Mouse (Mus musculus) heart, embryonic 10.5 days (tissue): ENCODE results near the gene Pomgnt2. TPM values are rescaled to one million over a fixed set of nuclear protein-coding genes. Genes with fewer than 3 reads are reported as not detected.

Experiments
- DNase-seq: peaks from one replicate; pipeline ENCODE4 v3.0.0-alpha.2; 2017; ENCODE audit warnings: low spot score
- H3K27ac ChIP-seq: fragments of 300-500 bp; sonication (generic); 2 replicates; pipeline ENCODE4 v1.5.1; 2016; ENCODE audit warnings: mild to moderate bottlenecking
- H3K27me3 ChIP-seq: fragments of 300-500 bp; sonication (generic); 2 replicates; pipeline ENCODE4 v1.6.1; 2016; ENCODE audit warnings: mild to moderate bottlenecking; ENCODE audit not compliant: poor library complexity, insufficient read depth, severe bottlenecking
- H3K36me3 ChIP-seq: fragments of 300-500 bp; sonication (generic); 2 replicates; pipeline ENCODE4 v1.6.1; 2016; ENCODE audit warnings: mild to moderate bottlenecking, moderate library complexity
- H3K4me1 ChIP-seq: fragments of 300-500 bp; sonication (generic); 2 replicates; pipeline ENCODE4 v1.6.1; 2016; ENCODE audit warnings: mild to moderate bottlenecking
- H3K4me3 ChIP-seq: fragments of 300-500 bp; sonication (generic); 2 replicates; pipeline ENCODE4 v1.5.1; 2016; ENCODE audit warnings: mild to moderate bottlenecking, moderate library complexity
- H3K9me3 ChIP-seq: fragments of 300-500 bp; sonication (generic); 2 replicates; pipeline ENCODE4 v1.6.1; 2016; ENCODE audit warnings: mild to moderate bottlenecking, moderate library complexity
- WGBS: fragments of 180-500 bp; shearing (Covaris S2); methylation state at CpG from one replicate; pipeline ENCODE4 v1.1.7; 2016; 5-methylcytosine and 5-hydroxymethylcytosine counted together
- polyA plus RNA-seq: library from polyadenylated mRNA; unstranded; fragments of >200 nt; fragmentation: Nextera tagmentation; extraction: Ambion mirVana; gene quantifications from 2 replicates; pipeline ENCODE4 v1.2.1, GENCODE M21; 2016

Gene Pomgnt2
- polyA plus RNA-seq, 1 experiment from 2014 or later = 12.9 TPM

- Histone ChIP-seq H3K4me1 (peaks cover 15% of the 10 kb centered on the region), H3K9me3 (no peaks in the 10 kb centered on the region), H3K27ac (no peak overlapping the region), H3K27me3 (no peaks in the 10 kb centered on the region; the same call in 1 of the 2 replicates), H3K36me3 (no peaks in the 10 kb centered on the region), H3K4me3 (no peak overlapping the region)
- no peak for DNase-seq
- 43% methylated on average over 4 of the region's 4 CpGs for WGBS
Measured at GRCm38 (mm10) chr9:121948431-121948830, 48.5 kb downstream of the Pomgnt2 start.

- H3K4me3 ChIP-seq = no peak overlapping the region
- no peaks in the 10 kb centered on the region; the same call in 1 of the 2 replicates for H3K27me3 ChIP-seq
- WGBS = 9% methylated on average over 4 of the region's 4 CpGs
- no peaks in the 10 kb centered on the region for H3K36me3 ChIP-seq
- DNase-seq = no peak
- peaks cover 15% of the 10 kb centered on the region for H3K4me1 ChIP-seq
- H3K9me3 ChIP-seq = no peaks in the 10 kb centered on the region
- H3K27ac ChIP-seq = no peak overlapping the region
Measured at GRCm38 (mm10) chr9:121947784-121948183, 49.1 kb downstream of the Pomgnt2 start.

GRCm38 (mm10) chr9:121943628-121944027, 53.3 kb downstream of the Pomgnt2 start:
- DNase-seq = no peak
- Histone ChIP-seq H3K27me3 (no peaks in the 10 kb centered on the region), H3K4me1 (no peaks in the 10 kb centered on the region), H3K36me3 (0 out of 2 replicates have a peak, but pooled peaks cover 3% of the 10 kb centered on the region), H3K4me3 (no peak overlapping the region), H3K9me3 (no peaks in the 10 kb centered on the region), H3K27ac (no peak overlapping the region)
- 88% methylated on average over 3 of the region's 3 CpGs for WGBS

- H3K27ac ChIP-seq = no peak overlapping the region
- no peak overlapping the region for H3K4me3 ChIP-seq
- H3K4me1 ChIP-seq = no peaks in the 10 kb centered on the region
- H3K27me3 ChIP-seq = no peaks in the 10 kb centered on the region
- 81% methylated on average over 3 of the region's 3 CpGs for WGBS
- H3K36me3 ChIP-seq = 0 out of 2 replicates have a peak, but pooled peaks cover 3% of the 10 kb centered on the region
- DNase-seq = no peak
- H3K9me3 ChIP-seq = no peaks in the 10 kb centered on the region
Measured at GRCm38 (mm10) chr9:121943005-121943404, 53.9 kb downstream of the Pomgnt2 start.

- H3K4me1 ChIP-seq = peaks cover 6% of the 10 kb centered on the region; the same call in 1 of the 2 replicates
- peak; percentile 75 for DNase-seq
- H3K27ac ChIP-seq = peak overlapping the region; percentile 82
- no peaks in the 10 kb centered on the region for H3K27me3 ChIP-seq
- 49% methylated on average over 21 of the region's 21 CpGs for WGBS
- no peaks in the 10 kb centered on the region for H3K9me3 ChIP-seq
- 0 out of 2 replicates have a peak, but pooled peaks cover 3% of the 10 kb centered on the region for H3K36me3 ChIP-seq
- H3K4me3 ChIP-seq = peak overlapping the region; percentile 56
Measured at GRCm38 (mm10) chr9:121937944-121938355, 59.0 kb downstream of the Pomgnt2 start.

- DNase-seq = peak; percentile 73
- Histone ChIP-seq H3K4me1 (peaks cover 6% of the 10 kb centered on the region; the same call in 1 of the 2 replicates), H3K9me3 (no peaks in the 10 kb centered on the region), H3K27ac (0 out of 2 replicates have a peak overlapping the region, but pooled peaks have one; percentile 16), H3K27me3 (no peaks in the 10 kb centered on the region), H3K4me3 (peak overlapping the region; percentile 56), H3K36me3 (0 out of 2 replicates have a peak, but pooled peaks cover 3% of the 10 kb centered on the region)
- WGBS = 49% methylated on average over 6 of the region's 6 CpGs
Measured at GRCm38 (mm10) chr9:121937451-121937864, 59.5 kb downstream of the Pomgnt2 start.

- DNase-seq = no peak
- Histone ChIP-seq H3K4me1 (peaks cover 6% of the 10 kb centered on the region; the same call in 1 of the 2 replicates), H3K9me3 (no peaks in the 10 kb centered on the region), H3K4me3 (no peak overlapping the region), H3K27ac (no peak overlapping the region), H3K27me3 (no peaks in the 10 kb centered on the region), H3K36me3 (0 out of 2 replicates have a peak, but pooled peaks cover 3% of the 10 kb centered on the region)
- WGBS = 61% methylated on average over 1 of the region's 1 CpGs
Measured at GRCm38 (mm10) chr9:121936952-121937351, 60.0 kb downstream of the Pomgnt2 start.

- peaks cover 6% of the 10 kb centered on the region; the same call in 1 of the 2 replicates for H3K4me1 ChIP-seq
- 76% methylated on average over 4 of the region's 4 CpGs for WGBS
- H3K27ac ChIP-seq = no peak overlapping the region
- no peaks in the 10 kb centered on the region for H3K27me3 ChIP-seq
- no peaks in the 10 kb centered on the region for H3K36me3 ChIP-seq
- DNase-seq = no peak
- H3K9me3 ChIP-seq = no peaks in the 10 kb centered on the region
- no peak overlapping the region for H3K4me3 ChIP-seq
Measured at GRCm38 (mm10) chr9:121934856-121935255, 62.1 kb downstream of the Pomgnt2 start.

Other genes with a start within 250 kb of the Pomgnt2 start
- 6.3 and 7.2 TPM in 2 replicates for gene Zfp651, start 237.8 kb downstream of the Pomgnt2 start, polyA plus RNA-seq
- gene Klhl40, start 219.5 kb downstream of the Pomgnt2 start, polyA plus RNA-seq = 0.36 and 0.38 TPM in 2 replicates
- gene Hhatl, start 204.6 kb downstream of the Pomgnt2 start, polyA plus RNA-seq = 0.84 and 2.0 TPM in 2 replicates
- gene Ccdc13, start 157.6 kb downstream of the Pomgnt2 start, polyA plus RNA-seq = 0.21 and 0.28 TPM in 2 replicates
- gene Higd1a, start 138.7 kb downstream of the Pomgnt2 start, polyA plus RNA-seq = 254 and 270 TPM in 2 replicates
- 0.31 TPM in 1 of 2 replicates, not detected in the other for gene Ackr2, start 98.8 kb downstream of the Pomgnt2 start, polyA plus RNA-seq
- not detected in 2 replicates for gene Cyp8b1, start 80.8 kb downstream of the Pomgnt2 start, polyA plus RNA-seq
- gene Fam198a, start 46.1 kb downstream of the Pomgnt2 start, polyA plus RNA-seq = 0.42 and 0.72 TPM in 2 replicates
- 39.3 and 54.0 TPM in 2 replicates for gene Snrk, start 120.2 kb upstream of the Pomgnt2 start, polyA plus RNA-seq